Mouse (Mus musculus) right cerebral cortex, postnatal 25 days (tissue): ENCODE measurements at regions not wholly inside any gene's neighbourhood (a gene's known extent, or its start where the extent isn't known, plus 50 kb on each side); places are given as distances from the start of the nearest gene placed in this dataset.
A peak's percentile ranks its signal among the peaks of the same experiment; 100 is the strongest.

Source experiments
- DNase-seq: peaks from one replicate; pipeline ENCODE4 v3.0.0; 2022

GRCm38 (mm10) chr1:193750929-193751328, 380.8 kb upstream of the Camk1g start:
- DNase-seq, result peak; percentile 23

DNA sequence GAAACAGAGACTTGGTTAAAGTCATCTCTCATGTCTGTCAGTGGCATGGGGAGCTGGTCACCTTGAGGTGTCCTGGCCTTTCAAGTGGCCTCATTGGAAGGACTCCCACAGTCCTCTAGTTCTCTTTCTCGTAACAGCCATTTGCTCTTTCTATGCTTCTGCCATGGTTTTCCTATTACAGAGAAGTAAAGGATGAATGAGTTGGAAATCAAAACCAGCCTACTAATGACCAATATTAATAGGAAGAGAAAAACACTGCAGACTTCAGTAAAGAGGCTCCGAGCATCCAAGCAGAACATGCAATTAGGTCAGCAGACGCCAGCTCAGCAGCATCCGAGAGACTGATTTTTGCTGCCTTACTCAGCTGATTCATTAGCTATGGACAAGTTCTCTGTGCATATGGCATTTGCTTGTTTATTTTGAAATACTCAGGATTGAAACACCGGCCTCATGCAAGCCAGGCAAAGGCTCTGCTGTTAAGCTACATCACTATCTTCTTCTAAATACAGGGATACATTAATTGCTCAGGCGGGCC, 377.4 kb upstream of the Camk1g start:
- DNase-seq, result no peak

DNA sequence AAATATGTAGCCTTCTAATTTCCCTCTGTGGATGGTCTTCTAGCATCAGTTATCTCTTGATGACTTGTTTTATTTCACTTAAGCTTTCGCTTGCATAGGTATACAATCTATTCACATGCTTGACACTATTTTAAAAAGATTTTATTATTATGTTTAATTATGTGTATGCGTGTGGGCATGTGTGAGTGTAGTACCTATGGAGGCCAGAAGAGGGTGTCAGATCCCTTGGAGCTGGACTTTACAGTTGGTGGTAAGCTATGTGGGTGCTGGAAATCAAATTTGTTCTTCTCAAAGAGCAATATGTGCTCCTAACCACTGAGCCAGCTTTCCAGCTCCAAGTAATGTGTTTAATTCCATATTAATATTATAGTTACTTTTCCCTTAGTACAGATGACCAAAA, 372.6 kb upstream of the Camk1g start:
- DNase-seq, result no peak

GRCm38 (mm10) chr1:193738821-193739220, 368.7 kb upstream of the Camk1g start:
- no peak for DNase-seq

DNA sequence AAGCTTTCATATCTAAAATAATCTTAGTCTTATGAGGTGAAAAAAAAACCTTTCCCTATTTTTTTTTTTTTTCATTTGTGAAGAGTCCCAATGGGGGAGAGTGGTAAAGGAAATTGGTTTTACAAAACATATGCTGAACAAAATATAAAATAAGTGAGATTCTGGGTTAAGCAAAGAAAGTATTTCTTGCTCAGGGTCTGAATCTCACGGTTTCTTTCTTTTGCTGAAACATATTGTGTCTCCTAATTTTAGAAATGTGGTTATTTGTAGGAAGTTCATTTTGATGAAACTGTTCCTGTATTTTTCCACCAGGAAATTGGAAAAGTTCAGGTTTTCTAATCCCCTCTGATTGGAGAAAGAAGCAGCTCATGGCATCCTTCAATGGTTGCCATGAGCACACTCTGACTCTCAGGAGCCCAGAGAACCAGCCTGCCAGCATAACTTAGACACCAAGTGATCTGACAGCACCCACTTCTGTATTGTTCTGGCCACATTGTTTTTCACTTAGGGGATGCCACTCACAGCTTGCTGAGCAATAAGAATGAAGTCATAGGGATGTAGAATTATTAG, 365.9 kb upstream of the Camk1g start:
- DNase-seq, result no peak

DNA sequence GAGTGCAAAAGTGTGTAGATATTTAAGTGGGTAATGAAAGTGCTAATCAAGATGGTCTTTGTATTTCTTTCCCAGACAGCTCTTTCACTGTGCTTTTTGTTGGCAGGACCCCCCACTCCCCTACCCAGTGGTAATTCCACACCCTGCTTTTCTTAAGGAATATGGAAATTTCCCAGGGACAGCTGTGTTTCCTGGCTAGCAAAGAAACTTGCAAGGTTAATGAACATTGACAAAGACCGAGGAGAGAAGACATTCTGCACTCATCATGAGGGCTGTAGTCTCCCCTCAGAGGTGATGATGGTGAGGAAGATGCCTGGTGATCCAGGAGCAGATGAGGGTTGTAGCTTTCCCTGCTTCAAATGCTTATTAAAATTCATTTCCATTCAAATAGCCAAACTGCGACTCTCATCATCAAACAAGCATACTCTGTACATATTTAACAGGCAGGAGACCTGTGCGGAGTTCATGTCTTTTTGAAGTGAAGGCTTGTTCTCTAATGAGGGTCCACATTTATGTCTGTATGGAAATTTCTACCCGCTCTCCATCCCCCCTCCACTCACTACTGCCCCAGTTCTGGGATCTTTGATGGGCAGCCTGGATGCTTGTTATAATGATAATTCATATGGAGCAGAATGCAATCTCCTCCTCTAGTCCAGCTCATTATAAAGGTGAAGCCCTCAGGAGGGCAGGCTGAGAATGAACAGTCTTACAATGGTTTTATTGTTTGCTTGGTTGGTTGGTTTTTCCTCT, 364.1 kb upstream of the Camk1g start:
- no peak for DNase-seq

GRCm38 (mm10) chr1:193733402-193733801, 363.3 kb upstream of the Camk1g start:
- no peak for DNase-seq

- no peak for DNase-seq
Measured at GRCm38 (mm10) chr1:193732113-193732512, 362.0 kb upstream of the Camk1g start.

GRCm38 (mm10) chr1:193721850-193722249, 351.8 kb upstream of the Camk1g start:
- no peak for DNase-seq

GRCm38 (mm10) chr1:193720420-193720851, 350.3 kb upstream of the Camk1g start:
- no peak for DNase-seq

DNA sequence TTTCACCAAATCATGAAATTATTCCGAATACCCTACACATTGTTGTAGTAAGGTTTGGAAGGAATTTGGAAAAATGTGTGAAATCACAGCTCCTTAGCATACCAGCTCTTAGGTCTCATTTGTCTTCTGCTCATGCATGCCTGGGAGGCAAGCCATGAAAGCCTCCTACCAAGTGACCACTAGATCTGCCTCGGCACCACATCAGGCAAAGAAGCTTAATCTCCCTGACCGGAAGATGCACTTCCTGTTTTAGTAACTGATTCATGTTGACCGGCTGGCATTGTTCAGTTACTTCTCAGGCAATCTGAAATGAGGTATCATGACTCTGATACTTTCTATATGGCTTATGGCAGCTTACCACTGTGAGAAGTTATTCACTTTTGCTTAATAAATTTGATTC, 345.2 kb upstream of the Camk1g start:
- DNase-seq, result no peak

GRCm38 (mm10) chr1:193714631-193715030, 344.5 kb upstream of the Camk1g start:
- DNase-seq, result no peak

DNA sequence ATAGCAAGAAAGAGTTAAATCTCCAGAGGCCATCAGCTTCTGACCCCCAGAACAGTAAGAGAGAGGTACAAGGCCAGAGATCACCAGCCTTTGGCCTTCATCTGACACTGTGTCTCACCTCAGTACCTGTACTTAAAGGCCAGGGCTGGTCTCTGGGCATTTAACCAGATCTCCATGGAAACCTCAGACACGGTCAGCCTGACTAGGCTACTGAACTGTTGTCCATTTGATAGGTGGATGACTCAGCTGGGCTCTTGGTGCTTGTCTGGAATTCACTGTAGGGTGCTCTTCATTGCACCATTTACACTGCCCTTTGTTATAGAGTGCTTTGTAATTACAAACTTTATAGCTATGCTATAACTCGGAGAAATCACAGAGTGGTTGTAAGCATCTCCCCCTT, 335.1 kb upstream of the Camk1g start:
- no peak for DNase-seq

GRCm38 (mm10) chr1:193702707-193703419, 332.8 kb upstream of the Camk1g start:
- peak; percentile 36 for DNase-seq

- DNase-seq, result no peak
Measured at GRCm38 (mm10) chr1:193700217-193700616, 330.1 kb upstream of the Camk1g start.

- DNase-seq, result peak; percentile 78
Measured at GRCm38 (mm10) chr1:193698603-193699266, 328.6 kb upstream of the Camk1g start.

DNA sequence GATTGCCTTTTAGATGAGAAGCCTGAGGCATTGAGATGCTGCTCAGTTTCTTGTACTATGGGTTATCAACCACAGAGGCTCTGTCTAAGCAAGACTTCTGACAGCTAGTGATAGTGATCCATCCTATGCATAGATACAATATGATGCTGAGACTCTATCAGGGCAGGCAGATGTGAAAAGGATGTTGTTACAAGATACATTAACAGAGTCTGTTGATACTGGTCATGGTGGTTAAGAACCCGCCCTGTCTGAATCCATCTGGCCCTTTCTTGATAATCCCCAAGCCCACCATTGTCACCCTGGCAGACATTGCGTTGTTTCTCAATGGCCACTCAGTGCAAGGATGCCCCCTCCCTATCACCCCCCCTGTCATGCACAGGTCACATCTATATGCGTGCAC, 327.8 kb upstream of the Camk1g start:
- DNase-seq, result no peak

DNA sequence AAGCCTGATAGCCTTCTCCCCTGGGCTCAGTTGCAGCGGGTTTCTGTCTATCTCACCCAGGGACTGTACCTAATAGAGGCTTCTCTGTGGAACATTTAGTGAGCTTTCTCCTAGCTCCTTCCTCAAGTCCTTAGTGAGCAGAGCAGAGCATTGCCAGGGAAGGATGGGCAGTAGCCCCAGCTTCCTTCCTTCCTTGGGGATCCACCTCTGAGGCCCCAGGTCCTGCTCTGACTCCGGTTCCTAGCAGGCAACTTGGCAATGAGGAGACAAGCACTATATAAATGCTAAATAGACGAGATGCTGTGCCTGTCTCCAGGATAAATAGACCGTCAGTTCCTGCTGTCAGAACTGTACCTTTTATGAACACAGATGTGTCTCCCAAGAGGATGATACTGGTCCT, 326.9 kb upstream of the Camk1g start:
- no peak for DNase-seq

GRCm38 (mm10) chr1:193692991-193693390, 322.9 kb upstream of the Camk1g start:
- DNase-seq, result no peak

- no peak for DNase-seq
Measured at GRCm38 (mm10) chr1:193689601-193690000, 319.5 kb upstream of the Camk1g start.

DNA sequence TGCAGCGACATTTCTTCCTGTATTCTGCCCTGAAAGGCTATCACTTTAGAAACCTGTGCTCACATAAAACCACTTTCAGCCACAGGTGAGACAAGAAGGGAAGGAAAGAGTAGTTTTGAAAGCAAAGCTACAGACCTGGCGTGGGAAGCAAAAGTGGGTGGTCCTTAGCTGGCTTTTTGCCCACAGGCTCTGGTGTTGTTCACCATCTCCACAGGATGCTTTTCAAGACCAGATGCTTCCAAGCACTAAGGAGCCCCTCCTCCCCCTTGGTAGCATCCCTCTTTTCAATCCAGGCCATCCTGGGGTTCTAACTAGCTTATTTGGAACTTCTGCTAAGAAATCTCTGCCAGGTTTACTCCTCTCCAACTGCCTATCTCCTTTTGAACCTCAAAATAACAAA, 312.8 kb upstream of the Camk1g start:
- DNase-seq, result no peak

DNA sequence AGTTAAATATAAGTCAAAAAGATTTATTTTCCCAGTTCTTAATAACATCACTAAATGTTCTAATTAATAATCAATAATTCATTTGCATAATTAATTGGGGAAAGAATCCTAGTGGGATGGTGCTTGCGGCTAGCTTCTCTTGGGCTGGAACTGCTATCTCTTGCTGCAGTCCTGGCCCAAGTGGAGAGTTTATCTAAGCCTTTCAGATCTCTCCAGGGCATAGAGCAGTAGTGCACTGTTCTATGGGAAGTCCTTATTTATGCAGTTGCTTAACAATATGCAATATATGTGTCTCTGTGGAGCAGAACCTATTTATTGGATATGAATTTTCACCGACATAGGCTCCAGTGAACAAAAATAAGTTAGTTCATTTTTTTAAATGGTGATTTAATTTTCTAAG, 308.4 kb upstream of the Camk1g start:
- no peak for DNase-seq

DNA sequence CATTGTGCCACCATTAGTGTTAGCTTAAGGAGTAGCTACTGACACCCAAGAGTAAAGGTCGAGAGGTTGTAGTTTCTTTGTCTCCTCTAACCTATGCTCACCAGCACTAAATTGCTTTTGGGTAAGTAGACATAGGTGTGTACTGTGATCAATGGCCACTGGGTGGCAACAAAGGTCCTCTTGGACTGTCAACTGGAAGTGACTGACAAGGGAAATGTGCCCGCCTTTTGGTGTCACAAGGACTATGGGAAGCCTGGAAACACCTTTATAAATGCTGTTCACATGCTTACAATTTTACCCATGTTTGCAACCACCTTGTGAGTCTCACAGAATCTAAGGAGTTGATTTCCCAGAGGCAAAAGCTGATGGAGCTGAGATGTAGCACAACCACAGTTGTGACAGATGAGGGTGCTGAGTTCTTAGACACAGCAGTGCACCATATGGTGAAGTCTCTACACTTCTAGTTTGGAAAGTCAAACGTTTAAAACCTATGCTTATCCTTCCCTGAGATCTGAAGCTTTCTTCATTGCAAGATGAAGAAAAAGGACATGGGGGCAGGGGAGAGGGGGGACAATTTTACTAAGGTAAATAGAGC, 303.2 kb upstream of the Camk1g start:
- peak; percentile 17 for DNase-seq
